Mouse (Mus musculus) Patski (cell line): ENCODE results near the gene Atg9b. TPM values are rescaled to one million over a fixed set of nuclear protein-coding genes. Genes with fewer than 3 reads are reported as not detected.

Experiments used
- ATAC-seq: fragments of 100-300 bp; one replicate; pipeline ENCODE4 v1.8.0; 2021
- CTCF ChIA-PET: fragments of 350-600 bp; sonication (Branson Sonifier 250); formaldehyde crosslinking; loops from one replicate; lab custom pipeline; 2022; ENCODE audit warnings: inconsistent platforms; lab: Charles Lee
- POLR2A ChIA-PET: fragments of 350-600 bp; sonication (Branson Sonifier 250); formaldehyde crosslinking; loops from one replicate; lab custom pipeline; 2022; ENCODE audit warnings: antibody characterized with exemption, inconsistent platforms; lab: Charles Lee
- DNase-seq: peaks from one replicate; pipeline ENCODE4 v3.0.0-alpha.2; 2011; ENCODE audit warnings: low read depth, low spot score
- H3K27me3 ChIP-seq: fragments of 371-371 bp; one replicate; pipeline ENCODE4 v1.5.1; 2021
- CTCF ChIP-seq: fragments of 100-300 bp; IDR thresholded peaks from one replicate; pipeline ENCODE4 v1.5.1; 2021
- in situ Hi-C: fragments of 300-500 bp; cut with MboI; formaldehyde crosslinking; loops from 3 replicates; pipeline ENCODE4 v1.11.1; 2018; ENCODE audit warnings: low pct_unique_long_range_greater_than_20kb, mixed read lengths
- polyA plus RNA-seq: library from polyadenylated mRNA; unstranded; gene quantifications from one replicate; pipeline ENCODE4 v1.2.3, GENCODE M21; 2021

Atg9b gene
- 0.51 TPM for polyA plus RNA-seq

GRCm38 (mm10) chr5:24391864-24392263 is at the start of gene Atg9b:
Atg9b (minus strand) TSS chr5:24392143.
- in situ Hi-C loops, result no loop called here
- TF ChIP-seq CTCF, result no peak
- POLR2A ChIA-PET, result no interaction called here

GRCm38 (mm10) chr5:24441187-24441586 is 49.2 kb upstream of the Atg9b start:
- DNase-seq (no peak), ATAC-seq (no peak)
- no peak for TF ChIP-seq CTCF
- H3K27me3 ChIP-seq, result no peaks in the 10 kb centered on the region
- in situ Hi-C loops, result loop anchor here (25.0 kb wide), 1 partner anchor 1004 kb away; the partner anchor contains the start of gene Kmt2e
- CTCF ChIA-PET, result interaction anchor here (2.1 to 3.6 kb wide), 3 partner anchors 9 to 47 kb away, joined by 5 to 14 read pairs (median 10); no protein-coding TSS in a partner anchor
- POLR2A ChIA-PET, result interaction anchor here (8.8 kb wide), 1 partner anchor 11 kb away, joined by 150 read pairs; the partner anchor contains the start of genes Cdk5 and Slc4a2

More at GRCm38 (mm10) chr5:24391864-24392263, at the start of gene Atg9b:
- DNase-seq (no peak), ATAC-seq (no peak)
- no peaks in the 10 kb centered on the region for H3K27me3 ChIP-seq
- CTCF ChIA-PET, result interaction anchor here (1.0 to 9.7 kb wide), 6 partner anchors 8 to 125 kb away, joined by 4 to 222 read pairs (median 8); partner anchors contain the start of gene Asic3

DNA sequence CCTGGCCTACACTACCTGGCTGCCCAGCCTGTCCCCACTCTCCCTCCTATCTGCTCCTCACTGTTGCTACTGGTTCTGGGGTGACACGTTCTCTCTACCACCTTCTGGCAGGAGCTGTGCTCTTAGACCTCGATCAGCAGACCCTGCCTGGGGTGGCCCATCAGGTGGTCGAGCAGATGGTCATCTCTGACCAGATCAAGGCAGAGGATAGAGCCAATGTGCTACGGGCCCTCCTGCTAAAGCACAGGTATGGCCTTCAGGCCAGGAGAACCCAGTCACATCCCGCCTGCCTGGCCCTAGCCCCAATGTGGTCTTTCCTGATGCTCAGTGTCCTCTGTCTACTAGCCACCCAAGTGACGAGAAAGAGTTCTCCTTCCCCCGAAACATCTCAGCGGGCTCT is 42.0 kb upstream of the Atg9b start:
- CTCF ChIA-PET, result interaction anchor here (1.0 to 2.9 kb wide), 2 partner anchors 9 to 39 kb away, joined by 3 to 10 read pairs; no protein-coding TSS in a partner anchor
- in situ Hi-C loops, result loop anchor here (25.0 kb wide), 1 partner anchor 997 kb away; the partner anchor contains the start of gene Kmt2e
- no peak for TF ChIP-seq CTCF
- ATAC-seq (no peak), DNase-seq (no peak)
- no peaks in the 10 kb centered on the region for H3K27me3 ChIP-seq
- POLR2A ChIA-PET, result interaction anchor here (1.2 to 14.1 kb wide), 4 partner anchors 9 to 14 kb away, joined by 3 to 150 read pairs (median 14); partner anchors contain the start of genes Cdk5, Fastk, Slc4a2 and Tmub1

GRCm38 (mm10) chr5:24428596-24428995 is 36.7 kb upstream of the Atg9b start:
- no peak for ATAC-seq
- TF ChIP-seq CTCF, result no peak
- DNase-seq, result no peak
- POLR2A ChIA-PET, result interaction anchor here (0.8 to 14.1 kb wide), 4 partner anchors 16 to 34 kb away, joined by 3 to 150 read pairs (median 4); partner anchors contain the start of genes Agap3, Fastk and Tmub1
- no peaks in the 10 kb centered on the region for H3K27me3 ChIP-seq
- in situ Hi-C loops, result loop anchor here (25.0 kb wide), 1 partner anchor 991 kb away; the partner anchor contains the start of gene Kmt2e
- CTCF ChIA-PET, result interaction anchor here (0.9 to 1.4 kb wide), 3 partner anchors 12 to 34 kb away, joined by 3 to 8 read pairs (median 3); partner anchors contain the start of gene Abcb8

- DNase-seq (no peak), ATAC-seq (no peak)
- no peaks in the 10 kb centered on the region for H3K27me3 ChIP-seq
- in situ Hi-C loops, result loop anchor here (25.0 kb wide), 1 partner anchor 991 kb away; the partner anchor contains the start of gene Kmt2e
- ChIA-PET POLR2A (interaction anchor here (0.8 to 14.1 kb wide), 5 partner anchors 16 to 33 kb away, joined by 3 to 150 read pairs (median 5); partner anchors contain the start of genes Agap3, Fastk and Tmub1), CTCF (interaction anchor here (0.6 to 5.2 kb wide), 5 partner anchors 12 to 33 kb away, joined by 3 to 55 read pairs (median 3); partner anchors contain the start of genes Abcb8 and Tmub1)
- TF ChIP-seq CTCF, result no peak
Observed at GRCm38 (mm10) chr5:24427981-24428402, 36.0 kb upstream of the Atg9b start.

- POLR2A ChIA-PET, result interaction anchor here (1.1 to 14.1 kb wide), 5 partner anchors 17 to 38 kb away, joined by 4 to 150 read pairs (median 8); partner anchors contain the start of genes Agap3, Fastk and Tmub1
- CTCF ChIA-PET, result interaction anchor here (0.6 to 5.2 kb wide), 5 partner anchors 16 to 31 kb away, joined by 3 to 55 read pairs (median 4); partner anchors contain the start of genes Abcb8, Fastk and Tmub1
- DNase-seq (no peak), ATAC-seq (no peak)
- no peaks in the 10 kb centered on the region for H3K27me3 ChIP-seq
- TF ChIP-seq CTCF, result no peak
- in situ Hi-C loops, result loop anchor here (25.0 kb wide), 1 partner anchor 990 kb away; the partner anchor contains the start of gene Kmt2e
Observed at GRCm38 (mm10) chr5:24427285-24427633, 35.3 kb upstream of the Atg9b start.

DNA sequence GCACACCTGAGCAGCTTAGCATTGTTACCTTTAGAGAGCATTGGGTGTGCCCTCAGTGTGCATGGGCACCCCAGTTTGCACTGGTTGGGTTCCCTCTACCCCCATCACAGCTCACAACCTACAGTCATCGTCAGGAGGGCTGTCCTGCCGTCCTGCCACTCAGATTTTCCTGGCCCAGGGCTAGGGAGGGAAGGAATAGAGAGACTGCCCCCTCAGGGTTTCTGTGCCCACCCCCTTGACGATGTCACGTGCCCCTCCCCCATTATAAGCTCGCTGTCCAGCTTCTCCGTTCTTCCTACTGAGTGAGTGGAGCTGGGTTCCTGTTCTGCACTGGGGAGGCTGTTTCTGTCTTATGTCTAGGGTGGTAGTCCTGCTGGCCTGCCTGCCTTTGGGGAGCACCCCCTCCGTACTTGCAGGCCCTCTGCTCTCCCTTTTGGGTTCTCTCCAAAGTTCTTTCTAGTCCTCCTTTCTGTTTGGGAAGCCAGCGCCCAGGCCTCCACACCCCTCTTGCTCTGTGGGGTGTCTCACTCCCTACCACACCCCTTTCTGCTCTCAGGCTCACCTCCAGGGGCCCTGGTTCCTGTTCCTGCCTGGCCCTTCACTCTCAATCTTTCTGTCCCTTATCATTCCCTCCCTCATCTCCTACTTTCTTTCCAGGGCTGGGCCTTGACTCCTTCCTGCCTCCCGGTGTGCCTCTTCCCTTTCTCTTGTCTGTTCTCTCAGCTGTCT is 34.8 kb upstream of the Atg9b start:
- POLR2A ChIA-PET, result interaction anchor here (1.1 to 14.1 kb wide), 8 partner anchors 8 to 38 kb away, joined by 4 to 150 read pairs (median 11); partner anchors contain the start of genes Abcb8, Agap3, Fastk and Tmub1
- ATAC-seq, result no peak
- H3K27me3 ChIP-seq, result no peaks in the 10 kb centered on the region
- DNase-seq, result no peak
- no peak for TF ChIP-seq CTCF
- CTCF ChIA-PET, result interaction anchor here (0.8 to 5.2 kb wide), 5 partner anchors 11 to 31 kb away, joined by 4 to 55 read pairs (median 8); partner anchors contain the start of genes Abcb8 and Fastk
- in situ Hi-C loops, result loop anchor here (25.0 kb wide), 1 partner anchor 989 kb away; the partner anchor contains the start of gene Kmt2e

GRCm38 (mm10) chr5:24426037-24426432 is 34.1 kb upstream of the Atg9b start:
- no peak for TF ChIP-seq CTCF
- ChIA-PET CTCF (interaction anchor here (0.8 to 5.2 kb wide), 7 partner anchors 10 to 30 kb away, joined by 3 to 55 read pairs (median 4); partner anchors contain the start of genes Abcb8 and Fastk), POLR2A (interaction anchor here (0.7 to 14.1 kb wide), 10 partner anchors 9 to 183 kb away, joined by 3 to 150 read pairs (median 11); partner anchors contain the start of genes Abcb8, Agap3, Asic3 and Fastk)
- ATAC-seq (no peak), DNase-seq (no peak)
- H3K27me3 ChIP-seq, result no peaks in the 10 kb centered on the region
- in situ Hi-C loops, result loop anchor here (25.0 kb wide), 1 partner anchor 989 kb away; the partner anchor contains the start of gene Kmt2e

- CTCF ChIA-PET, result interaction anchor here (0.8 to 5.2 kb wide), 8 partner anchors 9 to 29 kb away, joined by 3 to 55 read pairs (median 5); partner anchors contain the start of genes Abcb8 and Fastk
- in situ Hi-C loops, result loop anchor here (25.0 kb wide), 1 partner anchor 988 kb away; the partner anchor contains the start of gene Kmt2e
- no peaks in the 10 kb centered on the region for H3K27me3 ChIP-seq
- POLR2A ChIA-PET, result interaction anchor here (0.6 to 14.1 kb wide), 14 partner anchors 9 to 184 kb away, joined by 3 to 150 read pairs (median 9); partner anchors contain the start of genes Abcb8, Agap3, Asic3 and Fastk
- TF ChIP-seq CTCF, result no peak
- DNase-seq (no peak), ATAC-seq (no peak)
Observed at GRCm38 (mm10) chr5:24425421-24426036, 33.6 kb upstream of the Atg9b start.
